Mouse (Mus musculus) kidney, adult 9 months (tissue): ENCODE results near the gene Ccl6.
A peak's percentile ranks its signal among the peaks of the same experiment; 100 is the strongest.

ENCODE experiments used
- DNase-seq: peaks from one replicate; pipeline ENCODE4 v3.0.0; 2022

Ccl6 gene

DNA sequence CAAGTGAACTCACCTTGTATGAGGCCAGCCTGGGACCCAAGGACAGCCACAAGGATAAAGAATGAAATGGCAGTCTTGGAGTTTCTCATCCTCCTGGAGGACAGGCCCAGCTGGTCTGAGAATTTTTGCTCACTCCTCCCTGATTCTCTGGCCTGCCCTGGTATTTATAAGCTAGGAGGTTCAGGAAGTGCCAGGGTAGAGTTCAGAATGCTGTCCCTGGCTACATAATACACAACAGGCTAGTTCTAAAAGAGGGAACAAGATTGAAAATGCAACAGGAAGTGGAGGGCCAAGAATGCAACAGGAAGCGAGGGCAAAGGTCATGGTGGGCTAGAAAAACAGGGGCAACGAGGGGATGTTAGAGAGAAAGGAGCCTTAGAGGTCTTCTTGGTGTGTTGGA is at the start of gene Ccl6:
Gene Ccl6, minus strand, starts transcription at position 235 of the 400 bp plus-strand sequence.
- peak; percentile 20 for DNase-seq

DNA sequence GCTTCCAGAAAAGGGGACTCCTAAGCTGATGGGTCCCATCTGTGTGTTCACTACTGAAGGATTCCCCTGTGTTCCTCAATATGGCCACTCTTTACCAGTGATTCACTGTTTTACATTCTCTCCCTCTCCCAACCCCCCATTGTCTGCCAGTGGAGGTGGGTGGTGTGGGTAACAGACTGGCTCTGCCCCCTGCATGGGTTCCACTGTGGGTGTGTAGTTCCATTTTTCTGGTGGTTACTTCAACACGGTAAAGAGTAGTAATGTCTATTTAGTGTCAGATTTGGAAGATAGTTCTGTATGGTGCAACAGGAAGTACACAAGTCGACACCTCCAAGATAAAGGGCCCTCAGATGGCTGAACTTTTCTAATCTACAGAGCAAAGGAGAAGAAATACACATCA is 48.3 kb upstream of the Ccl6 start:
- no peak for DNase-seq

GRCm38 (mm10) chr11:83640141-83640540 is 47.3 kb upstream of the Ccl6 start:
- no peak for DNase-seq

- DNase-seq: peak; percentile 27
These were observed 46.6 kb upstream of the Ccl6 start for GRCm38 (mm10) chr11:83639533-83639932.

- DNase-seq: no peak
These were observed 46.0 kb upstream of the Ccl6 start for GRCm38 (mm10) chr11:83638934-83639333.

DNA sequence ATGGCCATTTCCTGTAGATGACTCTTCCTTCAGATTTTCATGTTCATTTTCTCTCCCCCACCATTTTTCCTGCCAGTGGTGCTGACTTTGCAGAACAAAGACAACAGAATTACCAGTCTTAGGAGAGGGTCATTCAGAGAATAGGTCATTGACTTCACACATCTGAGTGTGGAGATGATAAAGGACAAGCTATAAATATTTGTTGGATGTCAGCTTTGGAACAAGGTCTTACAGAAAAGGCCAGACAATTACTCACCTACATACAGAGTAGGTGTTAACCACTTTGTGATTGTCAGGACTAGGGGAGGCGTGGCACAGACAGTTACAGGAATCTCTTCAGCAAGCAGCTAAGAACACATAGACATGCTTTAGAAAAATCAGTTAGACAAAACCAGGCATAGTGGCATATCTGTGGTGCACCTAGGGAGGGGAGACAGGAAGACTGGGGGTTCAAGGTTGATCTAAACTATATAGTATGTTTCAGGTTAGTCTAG is 43.9 kb upstream of the Ccl6 start:
- no peak for DNase-seq

DNA sequence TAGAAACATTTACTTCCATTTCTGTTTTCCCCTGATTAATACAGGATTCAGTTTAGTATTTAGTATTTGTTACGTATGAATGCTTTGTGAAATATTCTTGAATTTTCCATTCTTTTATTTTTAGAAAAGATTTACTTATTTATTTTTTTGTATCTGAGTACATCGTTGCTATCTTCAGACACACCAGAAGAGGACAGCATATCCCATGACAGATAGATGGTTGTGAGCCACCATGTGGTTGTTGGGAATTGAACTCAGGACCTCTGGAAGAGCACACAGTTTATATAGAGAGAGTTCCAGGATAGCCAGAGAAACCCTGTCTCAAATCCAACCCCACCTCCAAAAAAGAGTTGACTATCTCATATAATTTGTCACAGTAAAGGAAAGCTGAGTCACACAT is 42.0 kb upstream of the Ccl6 start:
- no peak for DNase-seq

GRCm38 (mm10) chr11:83634425-83634824 is 41.5 kb upstream of the Ccl6 start:
- DNase-seq: no peak

- DNase-seq: peak; percentile 16
These were observed 39.9 kb upstream of the Ccl6 start for GRCm38 (mm10) chr11:83632744-83633143.

- no peak for DNase-seq
These were observed 38.2 kb upstream of the Ccl6 start for GRCm38 (mm10) chr11:83631065-83631464.

GRCm38 (mm10) chr11:83630630-83631029 is 37.7 kb upstream of the Ccl6 start:
- no peak for DNase-seq

- no peak for DNase-seq
These were observed 35.9 kb upstream of the Ccl6 start for GRCm38 (mm10) chr11:83628808-83629207.

DNA sequence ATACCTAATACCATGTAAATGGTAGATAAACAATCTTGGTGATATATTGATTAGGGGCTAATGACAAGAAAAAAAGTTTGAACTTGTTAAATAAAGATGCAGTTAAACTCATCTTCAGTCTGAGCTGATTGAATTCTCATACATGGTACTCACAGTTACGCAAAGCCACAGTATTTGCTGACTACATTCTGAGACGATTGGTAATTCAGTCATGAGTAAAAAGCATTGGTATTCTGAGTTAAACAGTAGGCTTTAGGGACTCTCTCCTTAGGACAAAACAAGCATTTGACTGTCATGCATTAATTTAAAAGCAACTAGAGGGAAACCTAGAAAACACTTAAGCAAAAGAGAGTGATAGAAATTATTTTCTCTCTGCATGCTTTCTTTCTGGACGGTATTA is 30.7 kb upstream of the Ccl6 start:
- DNase-seq: no peak

DNA sequence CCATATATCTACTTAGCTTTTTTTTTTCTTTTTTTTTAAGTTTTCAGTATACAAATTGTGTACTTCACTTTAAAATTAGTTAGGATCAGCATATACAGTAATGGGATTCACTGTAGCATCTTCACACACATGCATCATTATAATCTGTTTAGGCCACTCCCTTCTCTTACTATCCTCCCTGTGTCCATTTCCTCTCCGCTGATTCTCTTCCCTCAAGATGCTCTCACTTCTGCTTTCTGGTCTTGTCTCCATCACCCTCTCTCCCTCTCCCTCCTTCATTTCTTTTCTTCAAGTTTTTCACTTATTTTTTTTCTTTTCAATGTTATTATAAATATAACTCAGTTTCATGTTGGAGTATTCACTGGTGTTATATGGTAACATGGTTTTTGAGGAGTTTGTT is 26.1 kb upstream of the Ccl6 start:
- DNase-seq: no peak

DNA sequence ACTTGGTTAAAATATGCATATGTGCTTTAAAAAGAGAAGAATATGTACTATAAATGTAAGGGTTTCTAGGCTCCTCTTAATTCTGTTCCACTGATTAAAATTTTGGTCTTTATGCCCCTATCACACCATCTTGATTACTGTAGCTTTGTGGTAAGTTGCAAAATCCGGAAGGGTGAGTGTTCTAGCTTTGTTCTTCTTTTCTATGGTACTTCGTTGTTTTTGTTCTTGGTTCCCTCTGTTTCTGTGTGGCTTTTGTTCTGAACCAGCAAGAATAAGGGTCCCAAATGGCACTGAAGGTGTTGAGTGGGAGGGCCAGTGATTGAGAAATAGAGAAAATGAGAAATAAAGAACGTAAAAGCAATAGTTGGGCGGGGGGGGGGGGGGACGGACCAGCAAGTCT is 25.4 kb upstream of the Ccl6 start:
- DNase-seq: no peak

DNA sequence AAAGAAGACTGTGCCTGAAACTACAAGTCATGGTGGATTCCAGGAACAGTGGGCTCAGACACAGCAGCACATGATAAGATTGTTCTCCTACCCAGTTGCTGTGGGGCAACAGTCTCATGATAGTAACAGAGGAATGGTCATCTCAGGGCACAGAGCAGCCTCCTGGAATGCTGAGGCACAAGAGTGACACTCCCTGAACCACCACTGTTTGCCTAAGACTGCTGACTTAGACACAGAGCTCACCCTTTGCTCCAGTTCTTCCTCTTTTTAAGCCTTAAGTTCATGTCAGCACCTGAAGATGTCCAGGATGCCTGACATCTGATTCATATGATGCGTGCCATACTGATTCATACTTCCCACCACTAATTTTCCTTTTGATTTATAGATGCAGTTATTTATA is 23.7 kb upstream of the Ccl6 start:
- no peak for DNase-seq

- DNase-seq: no peak
These were observed 18.0 kb upstream of the Ccl6 start for GRCm38 (mm10) chr11:83610900-83611299.

GRCm38 (mm10) chr11:83606396-83606795 is 13.5 kb upstream of the Ccl6 start:
- no peak for DNase-seq

- DNase-seq: no peak
These were observed 12.6 kb upstream of the Ccl6 start for GRCm38 (mm10) chr11:83605535-83605934.

DNA sequence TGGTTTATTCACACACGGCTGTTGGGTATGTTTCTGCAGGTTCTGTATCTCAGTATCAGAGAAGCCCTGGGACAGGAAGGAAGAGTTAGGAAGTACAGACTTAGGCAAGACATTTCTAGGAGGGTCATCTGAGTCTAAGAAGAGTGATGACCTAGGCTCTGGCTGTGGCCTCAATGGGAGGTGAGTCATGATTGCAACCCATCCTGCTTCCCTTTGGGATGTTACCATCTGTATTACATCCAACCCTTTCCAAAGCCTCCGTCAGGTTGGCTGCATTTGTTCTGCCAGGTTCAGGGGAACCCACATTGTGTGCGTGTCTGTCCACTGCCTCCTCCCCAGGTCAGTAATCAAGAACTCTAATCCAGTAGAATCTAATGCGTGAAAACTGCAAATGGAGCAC is 11.8 kb upstream of the Ccl6 start:
- no peak for DNase-seq

DNA sequence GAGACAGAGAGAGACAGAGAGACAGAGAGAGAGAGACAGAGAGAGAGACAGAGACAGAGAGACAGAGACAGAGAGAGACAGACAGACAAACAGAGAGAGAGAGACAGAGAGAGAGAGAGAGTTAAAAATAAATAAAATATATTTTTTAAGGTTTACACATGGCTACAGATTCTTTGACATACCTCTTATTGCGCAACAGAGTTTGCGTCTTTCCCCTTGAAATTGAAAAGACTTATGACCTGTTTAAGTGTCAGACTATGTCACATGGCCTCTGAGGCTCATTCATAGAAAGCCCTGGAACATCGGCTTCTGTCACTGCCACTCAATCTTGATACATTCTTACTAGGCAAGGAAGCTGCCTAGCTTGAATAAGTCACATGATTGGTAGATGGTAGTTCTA is 10.5 kb upstream of the Ccl6 start:
- DNase-seq: no peak

GRCm38 (mm10) chr11:83600576-83600975 is 7.7 kb upstream of the Ccl6 start:
- DNase-seq: no peak

- DNase-seq: no peak
These were observed 6.1 kb upstream of the Ccl6 start for GRCm38 (mm10) chr11:83598991-83599390.

- DNase-seq: no peak
These were observed 5.4 kb upstream of the Ccl6 start for GRCm38 (mm10) chr11:83598207-83598837.

DNA sequence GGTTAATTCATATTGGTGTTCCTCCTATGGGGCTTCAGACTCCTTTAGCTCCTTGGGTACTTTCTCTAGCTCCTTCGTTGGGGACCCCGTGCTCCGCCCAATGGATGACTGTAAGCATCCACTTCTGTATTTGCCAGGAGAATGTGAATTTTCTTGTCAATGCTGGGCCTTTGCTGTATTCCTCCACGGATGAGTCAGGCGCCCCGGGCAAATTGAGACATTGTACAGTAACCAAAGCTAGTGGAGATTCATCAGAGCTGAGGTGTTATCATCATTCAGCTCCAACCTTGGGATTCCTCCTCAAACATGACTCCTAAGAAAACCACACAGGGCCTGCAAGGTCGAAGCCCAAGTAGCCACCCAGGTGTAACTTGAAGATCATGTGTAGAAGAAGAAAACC is 4.9 kb upstream of the Ccl6 start:
- DNase-seq: no peak
